Mouse (Mus musculus) G1E (cell line): ENCODE results near the gene Tnpo1.

Source experiments
- CTCF ChIP-seq: IDR thresholded peaks from 2 replicates; pipeline ENCODE4 v1.5.1; 2012; ENCODE audit warnings: low read depth, low read length, inconsistent platforms, mixed read lengths
- GATA1 ChIP-seq: IDR thresholded peaks from 2 replicates; pipeline ENCODE4 v1.6.1; 2012; ENCODE audit warnings: borderline replicate concordance, low read length, inconsistent platforms, mixed read lengths
- POLR2AphosphoS5 ChIP-seq: IDR thresholded peaks from 2 replicates; pipeline ENCODE4 v1.6.1; 2012; ENCODE audit warnings: low read depth, low read length, inconsistent platforms; ENCODE audit not compliant: insufficient replicate concordance

DNA sequence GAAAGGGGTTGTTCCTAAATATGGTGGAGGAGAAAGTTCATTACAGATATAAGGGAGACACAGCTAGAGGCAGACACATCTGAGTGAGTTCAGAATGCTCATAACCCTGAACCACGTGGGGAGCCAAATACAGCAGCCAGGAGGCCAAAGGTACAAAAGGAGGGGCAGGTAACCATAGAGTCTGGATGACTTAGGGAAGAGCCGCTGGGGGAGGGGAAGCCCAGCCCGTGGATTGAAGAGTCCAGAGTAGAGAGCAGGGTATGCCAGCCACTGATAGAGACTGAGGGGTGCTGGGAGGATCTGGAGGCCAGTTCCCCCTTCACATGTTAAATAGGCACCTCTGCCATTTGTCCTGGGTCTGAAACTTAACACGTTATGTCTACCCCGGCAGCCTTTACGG, 29.5 kb upstream of the Tnpo1 start:
- TF ChIP-seq GATA1 (no peak), CTCF (no peak), POLR2AphosphoS5 (no peak)
